Mouse (Mus musculus): Measurements from ENCODE around the gene Syce1l. TPM values are rescaled to one million over a fixed set of nuclear protein-coding genes. Genes with fewer than 3 reads are reported as not detected.

The Syce1l gene
- total and polyA plus RNA-seq, 2 experiments from 2014 or later = not detected

DNA sequence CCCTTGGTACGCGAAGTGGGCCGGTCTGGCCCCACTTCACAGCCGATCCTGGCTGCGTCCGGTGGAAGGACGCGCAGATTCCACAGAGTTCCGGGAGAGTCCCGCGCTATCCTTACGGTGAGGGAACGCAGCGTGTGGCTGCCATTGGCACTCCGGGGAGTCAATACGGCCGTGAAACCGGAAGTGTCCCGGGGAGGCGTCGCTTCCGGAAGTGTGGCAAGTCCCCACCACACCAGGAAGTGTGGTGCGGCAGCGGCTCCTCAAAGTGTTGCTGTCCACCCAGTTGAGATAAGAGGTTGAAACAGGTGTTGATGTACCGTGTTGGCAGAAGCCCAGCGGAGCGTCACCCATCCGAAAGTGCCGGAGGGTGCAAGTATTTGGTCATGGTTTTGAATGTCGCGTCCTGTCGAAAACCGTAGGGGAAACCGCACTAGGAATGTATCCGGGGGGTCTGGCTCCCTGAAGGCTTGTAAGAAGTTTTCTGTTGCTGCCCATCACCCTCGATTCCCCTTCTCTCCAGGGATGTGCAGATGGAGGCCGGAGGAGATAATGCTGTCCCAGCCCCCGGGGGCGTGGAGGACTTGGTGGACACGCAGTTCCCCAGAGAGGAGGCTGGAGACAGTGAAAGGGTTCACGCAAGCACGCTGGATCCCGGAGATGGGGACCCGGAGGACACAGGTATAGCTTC is 7.3 kb upstream of the Syce1l start:
- WGBS = under 1% methylated on average over 44 of the region's 44 CpGs
- H3K4me1 ChIP-seq (ENCODE audit: control insufficient read depth, insufficient read depth) = peaks cover 13% of the 10 kb centered on the region
- H3K4me3 ChIP-seq (ENCODE audit: low read depth, low read length) = peak overlapping the region; percentile 76
- TF ChIP-seq EP300 (IDR thresholded peaks at IDR 0.05; ENCODE audit: low read depth) (no peak), CTCF (IDR thresholded peaks at IDR 0.05; ENCODE audit: low read depth) (no peak)
- peak overlapping the region; percentile 99 for H3K4me2 ChIP-seq (ENCODE audit: low read depth, low read length)
- H3K27me3 ChIP-seq (ENCODE audit: control insufficient read depth, insufficient read depth, low read length) = no peaks in the 10 kb centered on the region
- peak overlapping the region; percentile 95 for H3K27ac ChIP-seq (ENCODE audit: low read depth)
- DNase-seq (ENCODE audit: low spot score) (no peak), ATAC-seq (ENCODE audit: insufficient read depth, low read depth) (peak; percentile 79)
- no peaks in the 10 kb centered on the region for H3K9me3 ChIP-seq (replicated peaks; ENCODE audit: control insufficient read depth, low read length)
- H3K36me3 ChIP-seq (replicated peaks; ENCODE audit: control insufficient read depth, insufficient read depth, low read length) = peaks cover 31% of the 10 kb centered on the region
- peak overlapping the region; percentile 66 for H3K9ac ChIP-seq (replicated peaks; ENCODE audit: low read depth, low read length)

DNA sequence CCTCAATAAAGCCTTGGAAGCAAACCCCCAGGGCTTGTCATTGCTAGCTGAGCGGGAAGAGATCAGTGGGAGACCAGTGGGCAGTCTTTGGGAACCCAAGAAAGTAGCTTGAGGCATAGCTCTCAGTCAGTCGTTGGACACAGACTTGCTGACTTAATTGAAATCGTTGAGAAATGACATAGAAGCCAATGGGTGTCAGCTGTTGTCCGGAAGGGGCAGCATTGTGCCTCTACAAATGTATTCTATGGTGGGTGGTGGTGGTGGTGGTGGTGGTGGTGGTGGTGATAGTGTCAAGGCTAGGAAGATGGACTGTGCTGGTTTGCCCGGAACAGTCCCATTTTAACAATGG is 6.8 kb upstream of the Syce1l start:
- peak overlapping the region; percentile 66 for H3K9ac ChIP-seq (replicated peaks; ENCODE audit: low read depth, low read length)
- H3K9me3 ChIP-seq (replicated peaks; ENCODE audit: control insufficient read depth, low read length) = no peaks in the 10 kb centered on the region
- ATAC-seq (ENCODE audit: insufficient read depth, low read depth) = no peak
- no peaks in the 10 kb centered on the region for H3K27me3 ChIP-seq (ENCODE audit: control insufficient read depth, insufficient read depth, low read length)
- H3K4me3 ChIP-seq (ENCODE audit: low read depth, low read length) = peak overlapping the region; percentile 76
- WGBS = 40% methylated on average over 5 of the region's 5 CpGs
- H3K4me1 ChIP-seq (ENCODE audit: control insufficient read depth, insufficient read depth) = peaks cover 13% of the 10 kb centered on the region
- TF ChIP-seq CTCF (IDR thresholded peaks at IDR 0.05; ENCODE audit: low read depth) = no peak
- TF ChIP-seq EP300 (IDR thresholded peaks at IDR 0.05; ENCODE audit: low read depth) = no peak
- peak overlapping the region; percentile 95 for H3K27ac ChIP-seq (ENCODE audit: low read depth)
- DNase-seq (ENCODE audit: low spot score) = no peak
- peak overlapping the region; percentile 99 for H3K4me2 ChIP-seq (ENCODE audit: low read depth, low read length)
- H3K36me3 ChIP-seq (replicated peaks; ENCODE audit: control insufficient read depth, insufficient read depth, low read length) = peaks cover 31% of the 10 kb centered on the region

DNA sequence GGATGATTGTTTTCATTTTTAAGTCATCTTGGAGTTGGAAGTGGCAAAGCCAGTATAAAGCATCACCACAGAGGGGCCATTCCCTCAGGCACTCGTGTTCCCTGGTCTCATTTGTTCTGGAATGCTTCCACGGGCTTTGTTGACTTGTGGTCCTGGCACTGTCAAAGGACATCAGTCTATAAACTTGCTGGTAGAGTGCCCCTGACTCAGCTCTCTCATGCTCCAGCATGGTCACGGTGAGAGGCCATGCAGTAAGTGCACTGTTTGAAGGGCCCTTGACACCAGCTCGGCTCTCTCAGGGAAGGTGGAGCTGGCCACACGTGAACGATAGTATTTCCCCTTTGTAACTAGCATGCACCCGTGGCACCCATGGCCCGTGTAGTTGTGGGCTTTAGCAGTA is 2.7 kb upstream of the Syce1l start:
- H3K27ac ChIP-seq (ENCODE audit: low read depth) = no peak overlapping the region
- TF ChIP-seq CTCF (IDR thresholded peaks at IDR 0.05; ENCODE audit: low read depth) (no peak), EP300 (IDR thresholded peaks at IDR 0.05; ENCODE audit: low read depth) (no peak)
- 88% methylated on average over 8 of the region's 8 CpGs for WGBS
- DNase-seq (ENCODE audit: low spot score) (no peak), ATAC-seq (ENCODE audit: insufficient read depth, low read depth) (no peak)
- H3K9me3 ChIP-seq (replicated peaks; ENCODE audit: control insufficient read depth, low read length) = no peaks in the 10 kb centered on the region
- no peak overlapping the region for H3K9ac ChIP-seq (replicated peaks; ENCODE audit: low read depth, low read length)
- H3K4me3 ChIP-seq (ENCODE audit: low read depth, low read length) = no peak overlapping the region
- H3K27me3 ChIP-seq (ENCODE audit: control insufficient read depth, insufficient read depth, low read length) = no peaks in the 10 kb centered on the region
- peaks cover 9% of the 10 kb centered on the region for H3K4me1 ChIP-seq (ENCODE audit: control insufficient read depth, insufficient read depth)
- H3K4me2 ChIP-seq (ENCODE audit: low read depth, low read length) = no peak overlapping the region
- H3K36me3 ChIP-seq (replicated peaks; ENCODE audit: control insufficient read depth, insufficient read depth, low read length) = peaks cover 45% of the 10 kb centered on the region

DNA sequence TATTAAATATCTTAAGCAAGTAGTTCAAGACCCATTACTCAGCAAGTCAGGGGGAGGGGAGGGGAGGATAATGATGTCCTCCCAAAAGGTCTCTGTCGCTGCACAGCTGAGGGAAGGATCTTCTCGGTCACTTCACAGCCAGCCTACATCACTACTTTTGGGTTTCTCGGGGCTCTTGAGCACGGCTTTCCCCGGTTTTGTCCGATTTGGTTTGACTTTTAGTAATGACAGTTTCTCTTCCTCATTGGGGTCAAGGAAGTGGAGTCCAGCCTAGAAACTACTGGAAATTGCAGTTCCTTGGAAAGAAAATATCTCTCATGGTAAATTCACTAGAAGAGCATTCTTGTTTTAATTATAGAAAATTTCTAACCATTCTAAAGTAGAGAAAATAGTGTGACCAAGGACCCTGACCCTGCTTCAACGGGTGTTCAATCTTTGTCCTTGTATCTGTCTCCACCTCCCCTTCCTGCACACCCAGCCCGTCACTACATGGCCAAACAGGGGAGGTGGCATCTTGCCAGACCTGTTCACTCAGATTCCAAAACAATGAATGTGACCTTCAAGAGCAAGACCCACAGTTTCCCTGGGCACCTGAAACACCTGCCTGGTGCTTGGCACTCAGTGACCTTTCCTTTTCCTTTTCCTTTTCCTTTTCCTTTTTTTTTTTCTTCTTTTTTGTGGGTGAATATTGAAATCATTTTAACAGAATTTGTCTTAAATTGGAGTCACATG is 632 bp downstream of the Syce1l start:
- Histone ChIP-seq H3K9me3 (replicated peaks; ENCODE audit: control insufficient read depth, low read length) (no peaks in the 10 kb centered on the region), H3K4me1 (ENCODE audit: control insufficient read depth, insufficient read depth) (no peaks in the 10 kb centered on the region), H3K9ac (replicated peaks; ENCODE audit: low read depth, low read length) (no peak overlapping the region), H3K36me3 (replicated peaks; ENCODE audit: control insufficient read depth, insufficient read depth, low read length) (peaks cover 34% of the 10 kb centered on the region), H3K27ac (ENCODE audit: low read depth) (no peak overlapping the region), H3K4me3 (ENCODE audit: low read depth, low read length) (no peak overlapping the region), H3K4me2 (ENCODE audit: low read depth, low read length) (no peak overlapping the region), H3K27me3 (ENCODE audit: control insufficient read depth, insufficient read depth, low read length) (no peaks in the 10 kb centered on the region)
- WGBS = 76% methylated on average over 8 of the region's 8 CpGs
- DNase-seq (ENCODE audit: low spot score) (no peak), ATAC-seq (ENCODE audit: insufficient read depth, low read depth) (no peak)
- TF ChIP-seq EP300 (IDR thresholded peaks at IDR 0.05; ENCODE audit: low read depth) (no peak), CTCF (IDR thresholded peaks at IDR 0.05; ENCODE audit: low read depth) (no peak)

DNA sequence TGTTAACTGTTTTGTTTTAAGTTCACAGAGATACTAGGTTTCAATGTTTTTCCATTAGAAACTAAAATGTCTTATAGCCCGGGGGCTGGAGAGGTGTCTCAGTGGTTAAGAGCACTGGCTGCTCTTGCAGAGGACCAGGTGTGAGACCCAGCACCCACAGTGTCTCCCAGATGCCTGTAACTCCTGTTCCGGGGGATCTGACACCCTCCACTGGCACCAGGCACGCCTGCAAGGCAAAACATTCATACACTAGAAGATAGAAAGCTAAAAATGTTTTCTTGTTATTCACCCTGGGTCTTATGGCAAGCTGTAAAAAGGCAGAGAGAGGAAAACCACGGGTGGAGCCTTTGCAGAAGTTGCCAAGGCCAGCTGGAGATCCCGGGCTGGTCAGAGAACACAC is 2.2 kb downstream of the Syce1l start:
- no peak overlapping the region for H3K4me2 ChIP-seq (ENCODE audit: low read depth, low read length)
- H3K27me3 ChIP-seq (ENCODE audit: control insufficient read depth, insufficient read depth, low read length) = no peaks in the 10 kb centered on the region
- no peak for DNase-seq (ENCODE audit: low spot score)
- no peak for TF ChIP-seq EP300 (IDR thresholded peaks at IDR 0.05; ENCODE audit: low read depth)
- no peak overlapping the region for H3K27ac ChIP-seq (ENCODE audit: low read depth)
- no peaks in the 10 kb centered on the region for H3K4me1 ChIP-seq (ENCODE audit: control insufficient read depth, insufficient read depth)
- no peak for ATAC-seq (ENCODE audit: insufficient read depth, low read depth)
- H3K9ac ChIP-seq (replicated peaks; ENCODE audit: low read depth, low read length) = no peak overlapping the region
- H3K36me3 ChIP-seq (replicated peaks; ENCODE audit: control insufficient read depth, insufficient read depth, low read length) = peaks cover 18% of the 10 kb centered on the region; the same call in 1 of the 2 replicates
- WGBS = 66% methylated on average over 5 of the region's 5 CpGs
- no peak overlapping the region for H3K4me3 ChIP-seq (ENCODE audit: low read depth, low read length)
- no peaks in the 10 kb centered on the region for H3K9me3 ChIP-seq (replicated peaks; ENCODE audit: control insufficient read depth, low read length)

All from heart, postnatal 0 days (tissue).